ENCODE assay signal across 11 mouse cellular contexts in the genomic region with DNA sequence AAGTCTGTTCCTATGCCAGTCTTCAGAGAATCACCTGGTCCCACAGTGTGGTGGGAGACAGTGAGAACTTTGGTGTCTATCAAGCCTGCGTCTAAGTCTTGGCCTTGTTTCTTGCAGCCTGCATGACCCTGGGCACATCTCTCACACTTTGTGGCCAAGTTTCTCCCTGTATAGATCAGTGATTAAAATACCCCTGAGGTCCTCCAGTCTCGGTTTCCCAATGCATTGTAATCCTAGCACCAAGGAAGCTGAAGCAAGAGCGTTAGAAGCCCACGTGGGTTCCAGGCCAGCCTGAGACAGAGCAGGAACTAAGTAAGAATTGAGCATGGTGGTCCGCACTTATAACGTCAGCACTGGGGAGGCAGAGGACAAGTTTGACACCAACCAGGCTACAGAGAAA.
"Had no signal": no experiment of that assay in that cellular context is flagged by ENCODE, and none has a peak within 500 bp of the region (broad histone marks: within the 10 kb centered on the region; RNA-seq: fewer than 3 reads in every experiment).

No protein-coding gene starts in this region.

- DNase-seq: left cerebral cortex, postnatal 4 days; liver, embryonic 13.5 days; liver, postnatal 0 days; lung, adult 18-20 months; lung, adult 2 months; lung, embryonic 14.5 days; lung, postnatal 10 days; lung, postnatal 14 days; lung, postnatal 36 days; lung, postnatal 4 days; midbrain, embryonic 14.5 days had no signal
